Mouse (Mus musculus) heart, embryonic 15.5 days (tissue): ENCODE measurements at regions not wholly inside any gene's neighbourhood (a gene's known extent, or its start where the extent isn't known, plus 50 kb on each side); places are given as distances from the start of the nearest gene placed in this dataset.
"Not testable (repeated sequence)": the region's sequence is repeated elsewhere in the genome, so short reads cannot be mapped to it uniquely, and the experiment has no call there.

Experiments used
- ATAC-seq: fragments of 200-750 bp; cut with Nextera tagmentation; replicated peaks from 2 replicates; pipeline ENCODE4 v1.8.0; 2017; ENCODE audit warnings: low read depth, moderate TSS enrichment; ENCODE audit not compliant: insufficient number of reproducible peaks, insufficient read depth, low FRiP score
- H3K27ac ChIP-seq: fragments of 300-500 bp; sonication (generic); 2 replicates; pipeline ENCODE4 v1.5.1; 2015; ENCODE audit warnings: mild to moderate bottlenecking, inconsistent platforms
- H3K27me3 ChIP-seq: fragments of 300-500 bp; sonication (generic); 2 replicates; pipeline ENCODE4 v1.6.1; 2015; ENCODE audit warnings: inconsistent platforms
- H3K36me3 ChIP-seq: fragments of 300-500 bp; sonication (generic); 2 replicates; pipeline ENCODE4 v1.6.1; 2015; ENCODE audit warnings: mild to moderate bottlenecking, inconsistent platforms
- H3K4me1 ChIP-seq: fragments of 300-500 bp; sonication (generic); replicated peaks from 2 replicates; pipeline ENCODE4 v1.6.1; 2015; ENCODE audit warnings: inconsistent platforms
- H3K4me2 ChIP-seq: fragments of 300-500 bp; sonication (generic); 2 replicates; pipeline ENCODE4 v1.6.1; 2015; ENCODE audit warnings: inconsistent platforms, mild to moderate bottlenecking, moderate library complexity
- H3K4me3 ChIP-seq: fragments of 300-500 bp; sonication (generic); 2 replicates; pipeline ENCODE4 v1.5.1; 2015; ENCODE audit warnings: mild to moderate bottlenecking, inconsistent platforms
- H3K9ac ChIP-seq: fragments of 300-500 bp; sonication (generic); 2 replicates; pipeline ENCODE4 v1.6.1; 2015; ENCODE audit warnings: mild to moderate bottlenecking, inconsistent platforms
- H3K9me3 ChIP-seq: fragments of 300-500 bp; sonication (generic); replicated peaks from 2 replicates; pipeline ENCODE4 v1.6.1; 2016; ENCODE audit warnings: inconsistent platforms
- WGBS: fragments of 180-500 bp; shearing (Covaris S2); methylation state at CpG from one replicate; pipeline ENCODE4 v1.1.7; 2015; ENCODE audit warnings: mixed read lengths; 5-methylcytosine and 5-hydroxymethylcytosine counted together

- not testable (repeated sequence) for H3K4me2 ChIP-seq, H3K4me3 ChIP-seq, ATAC-seq, H3K27me3 ChIP-seq, H3K36me3 ChIP-seq, H3K9ac ChIP-seq, H3K4me1 ChIP-seq, H3K27ac ChIP-seq, H3K9me3 ChIP-seq
- WGBS = 74% methylated on average over 3 of the region's 3 CpGs
These were observed 139.7 kb downstream of the Tex13c3 start for GRCm38 (mm10) chrX:19341231-19342007.

GRCm38 (mm10) chrX:19313286-19313685, 167.8 kb downstream of the Tex13c3 start:
- WGBS = 63% methylated on average over 2 of the region's 2 CpGs

GRCm38 (mm10) chrX:19311809-19312559, 169.1 kb downstream of the Tex13c3 start:
- Histone ChIP-seq H3K36me3 (no peaks in the 10 kb centered on the region), H3K27ac (no peak overlapping the region), H3K4me3 (no peak overlapping the region), H3K4me1 (no peaks in the 10 kb centered on the region), H3K9me3 (no peaks in the 10 kb centered on the region), H3K4me2 (no peak overlapping the region), H3K27me3 (no peaks in the 10 kb centered on the region), H3K9ac (no peak overlapping the region)
- 29% methylated on average over 1 of the region's 1 CpGs for WGBS
- no peak for ATAC-seq

More at GRCm38 (mm10) chrX:19313286-19313685, 167.8 kb downstream of the Tex13c3 start:
- Histone ChIP-seq H3K9me3 (no peaks in the 10 kb centered on the region), H3K4me3 (no peak overlapping the region), H3K27ac (no peak overlapping the region), H3K4me1 (no peaks in the 10 kb centered on the region), H3K27me3 (no peaks in the 10 kb centered on the region), H3K36me3 (no peaks in the 10 kb centered on the region), H3K9ac (no peak overlapping the region), H3K4me2 (no peak overlapping the region)
- ATAC-seq = no peak

- Histone ChIP-seq H3K36me3 (no peaks in the 10 kb centered on the region), H3K9ac (no peak overlapping the region), H3K4me2 (no peak overlapping the region), H3K27ac (no peak overlapping the region), H3K4me1 (no peaks in the 10 kb centered on the region), H3K4me3 (no peak overlapping the region), H3K9me3 (no peaks in the 10 kb centered on the region), H3K27me3 (no peaks in the 10 kb centered on the region)
- WGBS = 38% methylated on average over 1 of the region's 1 CpGs
- no peak for ATAC-seq
These were observed 169.7 kb downstream of the Tex13c3 start for GRCm38 (mm10) chrX:19311377-19311776.

- no peaks in the 10 kb centered on the region for H3K4me1 ChIP-seq
- 77% methylated on average over 2 of the region's 2 CpGs for WGBS
- ATAC-seq = no peak
These were observed 192.9 kb downstream of the Tex13c3 start for GRCm38 (mm10) chrX:19288171-19288570.

GRCm38 (mm10) chrX:19286431-19286830, 194.7 kb downstream of the Tex13c3 start:
- no peaks in the 10 kb centered on the region for H3K9me3 ChIP-seq
- H3K4me1 ChIP-seq = no peaks in the 10 kb centered on the region
- no peak overlapping the region for H3K4me2 ChIP-seq
- H3K4me3 ChIP-seq = no peak overlapping the region
- no peaks in the 10 kb centered on the region for H3K27me3 ChIP-seq
- H3K36me3 ChIP-seq = no peaks in the 10 kb centered on the region
- 74% methylated on average over 5 of the region's 5 CpGs for WGBS
- no peak overlapping the region for H3K9ac ChIP-seq
- no peak for ATAC-seq
- H3K27ac ChIP-seq = no peak overlapping the region

More at GRCm38 (mm10) chrX:19288171-19288570, 192.9 kb downstream of the Tex13c3 start:
- H3K27ac ChIP-seq = no peak overlapping the region
- no peaks in the 10 kb centered on the region for H3K9me3 ChIP-seq
- H3K27me3 ChIP-seq = no peaks in the 10 kb centered on the region
- H3K9ac ChIP-seq = no peak overlapping the region
- H3K36me3 ChIP-seq = no peaks in the 10 kb centered on the region
- no peak overlapping the region for H3K4me3 ChIP-seq
- no peak overlapping the region for H3K4me2 ChIP-seq

GRCm38 (mm10) chrX:19285773-19286172, 195.3 kb downstream of the Tex13c3 start:
- Histone ChIP-seq H3K27ac (no peak overlapping the region), H3K36me3 (no peaks in the 10 kb centered on the region), H3K9me3 (no peaks in the 10 kb centered on the region), H3K4me2 (no peak overlapping the region), H3K4me1 (no peaks in the 10 kb centered on the region), H3K4me3 (no peak overlapping the region), H3K9ac (no peak overlapping the region), H3K27me3 (no peaks in the 10 kb centered on the region)
- WGBS = 52% methylated on average over 4 of the region's 4 CpGs
- ATAC-seq = no peak

- no peaks in the 10 kb centered on the region for H3K27me3 ChIP-seq
- no peaks in the 10 kb centered on the region for H3K4me1 ChIP-seq
- no peak overlapping the region for H3K9ac ChIP-seq
- H3K4me2 ChIP-seq = no peak overlapping the region
- no peaks in the 10 kb centered on the region for H3K36me3 ChIP-seq
- no peaks in the 10 kb centered on the region for H3K9me3 ChIP-seq
- 61% methylated on average over 3 of the region's 3 CpGs for WGBS
- no peak for ATAC-seq
- no peak overlapping the region for H3K27ac ChIP-seq
- no peak overlapping the region for H3K4me3 ChIP-seq
These were observed 198.0 kb downstream of the Tex13c3 start for GRCm38 (mm10) chrX:19283078-19283477.

GRCm38 (mm10) chrX:19264237-19264636, 216.9 kb downstream of the Tex13c3 start:
- Histone ChIP-seq H3K27me3 (no peaks in the 10 kb centered on the region), H3K4me1 (no peaks in the 10 kb centered on the region)
- no peak for ATAC-seq

GRCm38 (mm10) chrX:19246777-19247619, 234.1 kb downstream of the Tex13c3 start:
- Histone ChIP-seq H3K9ac (no peak overlapping the region), H3K36me3 (no peaks in the 10 kb centered on the region), H3K9me3 (no peaks in the 10 kb centered on the region), H3K4me1 (no peaks in the 10 kb centered on the region), H3K27ac (no peak overlapping the region), H3K4me3 (no peak overlapping the region), H3K27me3 (no peaks in the 10 kb centered on the region), H3K4me2 (no peak overlapping the region)
- ATAC-seq = no peak
- 63% methylated on average over 2 of the region's 2 CpGs for WGBS

More at GRCm38 (mm10) chrX:19264237-19264636, 216.9 kb downstream of the Tex13c3 start:
- Histone ChIP-seq H3K27ac (no peak overlapping the region), H3K9me3 (no peaks in the 10 kb centered on the region), H3K9ac (no peak overlapping the region), H3K4me2 (no peak overlapping the region), H3K4me3 (no peak overlapping the region), H3K36me3 (no peaks in the 10 kb centered on the region)

- H3K27ac ChIP-seq = no peak overlapping the region
- H3K4me3 ChIP-seq = peak overlapping the region; percentile 49
- no peaks in the 10 kb centered on the region; the same call in 1 of the 2 replicates for H3K27me3 ChIP-seq
- peak overlapping the region; percentile 87 for H3K4me2 ChIP-seq
- no peaks in the 10 kb centered on the region for H3K4me1 ChIP-seq
- H3K9me3 ChIP-seq = no peaks in the 10 kb centered on the region
- 8% methylated on average over 19 of the region's 26 CpGs for WGBS
- H3K36me3 ChIP-seq = no peaks in the 10 kb centered on the region
- H3K9ac ChIP-seq = peak overlapping the region; percentile 38; the same call in 1 of the 2 replicates
- peak; percentile 47; the same call in 1 of the 2 replicates for ATAC-seq
These were observed 243.3 kb downstream of the Tex13c3 start for GRCm38 (mm10) chrX:19237738-19238261.
